Mouse (Mus musculus) adrenal gland, adult 2 months (tissue): Measurements from ENCODE around the gene Kcna6. TPM values are rescaled to one million over a fixed set of nuclear protein-coding genes. Genes with fewer than 3 reads are reported as not detected.

Experiments
- DNase-seq: peaks from one replicate; pipeline ENCODE4 v3.0.0; 2021
- polyA plus RNA-seq: library from polyadenylated mRNA; depleted of rRNA; stranded (reverse); fragments of >200 nt; gene quantifications from 2 replicates; pipeline ENCODE4 v1.2.3, GENCODE M21; 2012; rRNA removed
- total RNA-seq, 2 experiments: library from RNA; stranded (reverse); gene quantifications; 2 replicates each; pipeline ENCODE4 v1.2.3; 2021

Gene Kcna6
- total and polyA plus RNA-seq, 3 experiments: 0.66 to 1.1 (median 0.81) TPM

DNA sequence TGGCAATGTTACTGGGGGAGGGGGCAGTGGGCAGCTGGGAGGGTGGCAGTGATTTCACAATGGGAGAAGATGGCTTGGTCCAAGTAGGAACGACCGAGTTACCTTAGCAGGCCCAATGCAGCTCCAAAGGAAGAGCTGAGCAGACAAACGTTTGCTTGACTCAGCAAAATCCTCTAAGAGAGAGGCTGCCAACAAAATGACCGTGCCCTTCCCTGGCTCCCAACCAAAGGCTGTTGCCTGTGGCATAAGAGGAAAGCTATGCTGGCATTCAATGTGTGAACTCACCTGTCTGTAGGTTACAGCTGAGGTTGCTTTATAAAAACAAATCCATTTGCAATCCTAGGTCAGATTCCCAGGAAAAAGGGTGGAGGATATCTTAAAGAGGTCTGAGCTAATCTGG lies 3.5 kb downstream of the Kcna6 start:
- DNase-seq: no peak

DNA sequence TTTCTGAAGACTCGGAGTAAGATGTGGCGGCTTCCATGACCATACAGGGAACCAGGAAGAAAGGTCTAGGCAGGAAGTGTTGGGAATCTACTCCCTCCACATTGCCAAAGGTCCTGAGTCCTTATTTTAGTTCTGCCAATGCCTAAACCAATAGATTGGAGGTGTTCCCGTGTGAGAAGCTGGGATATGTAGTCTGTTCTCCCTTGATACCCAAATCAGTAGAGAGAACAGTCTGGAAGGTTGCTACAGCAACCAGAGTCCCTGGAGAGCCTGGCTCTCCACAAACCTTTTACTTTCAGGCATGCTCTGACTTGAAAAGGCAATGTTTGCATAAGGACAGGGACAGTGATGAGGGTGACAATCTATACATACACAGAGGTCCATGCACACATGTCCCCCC lies 4.7 kb downstream of the Kcna6 start:
- no peak for DNase-seq

DNA sequence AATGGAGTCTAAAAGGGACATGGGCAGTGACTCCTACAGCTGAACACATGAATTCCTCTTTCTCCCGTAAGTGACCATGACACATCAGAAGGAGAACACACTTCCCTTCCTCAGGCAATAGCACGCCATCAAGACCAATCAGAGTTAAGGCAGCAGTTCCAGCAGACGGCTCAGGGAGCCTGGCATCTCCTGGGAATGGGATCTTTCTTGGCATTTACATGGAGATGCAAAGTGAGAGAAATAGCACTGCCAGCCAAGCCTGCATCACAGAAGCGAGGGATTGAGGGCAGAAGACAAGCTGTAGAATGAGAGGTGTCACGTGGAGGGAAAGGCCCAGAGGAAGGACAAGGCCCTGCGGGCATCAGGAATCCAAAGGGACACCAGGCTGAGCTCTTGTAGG lies 7.8 kb downstream of the Kcna6 start:
- no peak for DNase-seq

GRCm38 (mm10) chr6:126728803-126729202 lies 11.7 kb downstream of the Kcna6 start:
- DNase-seq: no peak

GRCm38 (mm10) chr6:126718423-126719087 lies 21.9 kb downstream of the Kcna6 start:
- DNase-seq: no peak

GRCm38 (mm10) chr6:126712531-126712930 lies 27.9 kb downstream of the Kcna6 start:
- DNase-seq: no peak

GRCm38 (mm10) chr6:126705936-126706335 lies 34.5 kb downstream of the Kcna6 start:
- DNase-seq: no peak

DNA sequence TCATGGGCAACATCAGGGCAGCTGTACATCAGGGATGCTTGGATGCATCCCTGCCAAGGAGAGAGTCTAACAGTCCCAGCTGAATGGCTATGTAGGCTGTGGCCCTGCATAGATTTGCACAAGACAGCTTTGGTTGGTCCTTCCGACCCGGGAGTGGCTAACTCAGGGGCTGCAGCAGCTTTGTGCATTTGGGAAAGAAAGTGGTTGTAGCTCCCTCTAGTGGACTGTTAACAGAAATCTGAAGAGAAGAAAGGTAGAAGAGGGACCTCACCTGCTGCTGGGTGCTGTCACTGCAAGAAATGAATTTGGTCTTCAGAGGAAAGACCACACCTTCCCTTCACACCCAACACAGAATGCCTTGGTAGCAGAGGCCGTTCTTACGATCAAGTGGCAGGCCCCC lies 36.0 kb downstream of the Kcna6 start:
- no peak for DNase-seq

GRCm38 (mm10) chr6:126702116-126702515 lies 38.4 kb downstream of the Kcna6 start:
- DNase-seq: peak; percentile 73

DNA sequence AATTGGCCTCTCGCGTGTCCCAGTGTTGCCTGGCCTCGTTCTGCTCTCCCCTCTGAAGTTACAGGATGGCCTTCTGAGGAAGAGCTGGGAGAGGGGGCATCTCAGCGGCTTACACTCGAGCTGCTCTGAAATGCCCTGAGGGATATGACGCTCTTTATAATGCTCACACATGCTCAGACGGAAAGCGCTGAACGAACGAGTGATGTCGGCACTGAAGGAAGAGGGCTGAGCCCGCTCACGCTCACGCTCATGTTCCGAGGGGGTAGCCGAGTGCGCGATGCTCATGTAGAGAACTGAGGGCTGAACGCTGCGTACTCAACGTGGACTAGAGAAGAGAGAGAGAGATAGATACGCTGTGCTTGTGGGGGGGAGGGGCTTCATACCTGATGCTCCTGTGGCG lies 39.3 kb downstream of the Kcna6 start:
- no peak for DNase-seq

DNA sequence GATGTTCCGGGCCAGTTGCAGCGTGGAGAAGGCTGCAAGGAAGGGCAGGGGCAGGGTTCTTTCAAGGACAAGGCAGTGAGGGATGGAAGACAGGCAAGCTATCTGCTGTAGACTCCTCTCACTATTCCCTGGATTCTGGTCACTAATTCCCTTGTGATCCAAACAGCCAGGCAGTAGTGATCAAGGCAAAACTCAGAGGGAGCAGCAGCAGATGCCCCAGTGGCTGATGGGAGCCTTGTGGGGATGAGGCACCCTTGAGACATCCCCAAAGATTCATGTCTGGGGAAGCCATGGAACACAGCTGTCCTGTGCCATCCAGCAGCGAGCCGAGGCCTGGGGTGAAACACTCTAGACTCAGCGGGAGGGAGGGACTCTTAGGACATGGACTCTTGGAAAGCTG lies 40.5 kb downstream of the Kcna6 start:
- no peak for DNase-seq

DNA sequence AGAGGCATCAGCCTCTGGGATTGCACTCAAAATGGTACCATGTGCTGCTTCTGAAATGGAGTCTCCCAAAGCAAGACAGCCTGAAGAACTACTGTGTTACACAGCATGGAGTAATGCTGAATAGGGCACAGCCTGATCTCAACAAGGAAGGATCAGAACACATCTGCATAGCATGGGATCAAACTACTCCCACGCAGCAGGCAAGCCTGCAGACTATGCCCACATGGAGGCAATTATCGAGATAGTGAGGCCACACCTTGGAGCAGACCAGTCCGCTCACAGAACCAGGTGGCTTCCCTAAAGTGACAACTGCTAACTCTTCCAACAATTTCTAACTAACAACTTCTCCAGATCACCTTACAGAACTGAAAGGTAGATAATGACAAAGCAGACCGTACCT lies 53.4 kb downstream of the Kcna6 start:
- no peak for DNase-seq

DNA sequence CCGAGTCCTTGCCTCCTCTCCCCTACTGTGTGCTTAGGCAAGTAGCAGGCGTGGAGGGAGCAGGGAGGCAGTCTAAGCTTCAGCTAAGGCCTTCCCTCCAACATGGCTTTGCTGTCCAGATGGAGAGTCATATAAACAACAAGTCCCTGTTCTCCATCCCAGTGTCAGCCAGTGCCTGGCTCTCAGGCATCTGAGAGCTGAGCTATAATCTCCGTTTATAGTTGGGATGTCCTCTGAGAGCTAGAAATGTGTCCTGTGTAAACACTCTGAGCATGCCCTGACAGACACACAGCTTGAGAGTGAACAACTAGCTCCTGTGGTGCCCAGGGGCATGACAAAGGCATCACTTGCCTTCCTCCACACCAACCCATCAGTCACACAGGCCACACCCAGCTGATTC lies 55.3 kb downstream of the Kcna6 start:
- no peak for DNase-seq

DNA sequence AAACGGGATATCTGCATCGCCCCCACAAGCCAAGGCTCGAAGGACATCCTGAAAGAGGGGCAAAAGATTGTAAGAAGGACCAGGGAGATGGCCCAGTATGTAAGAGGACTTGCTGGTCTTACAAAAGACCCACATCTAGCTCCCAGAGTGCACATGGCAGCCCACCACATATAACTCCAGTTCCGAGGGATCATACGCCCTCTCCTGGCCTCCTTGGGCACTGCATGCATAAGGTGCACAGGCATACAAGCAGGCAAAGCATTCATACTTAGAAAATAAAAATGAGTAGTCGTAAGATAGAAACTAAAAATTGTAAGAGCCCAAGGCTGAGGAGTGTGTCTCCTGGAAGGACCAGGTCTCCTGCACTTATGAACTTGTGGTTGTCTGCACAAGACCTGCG lies 61.5 kb downstream of the Kcna6 start:
- no peak for DNase-seq

DNA sequence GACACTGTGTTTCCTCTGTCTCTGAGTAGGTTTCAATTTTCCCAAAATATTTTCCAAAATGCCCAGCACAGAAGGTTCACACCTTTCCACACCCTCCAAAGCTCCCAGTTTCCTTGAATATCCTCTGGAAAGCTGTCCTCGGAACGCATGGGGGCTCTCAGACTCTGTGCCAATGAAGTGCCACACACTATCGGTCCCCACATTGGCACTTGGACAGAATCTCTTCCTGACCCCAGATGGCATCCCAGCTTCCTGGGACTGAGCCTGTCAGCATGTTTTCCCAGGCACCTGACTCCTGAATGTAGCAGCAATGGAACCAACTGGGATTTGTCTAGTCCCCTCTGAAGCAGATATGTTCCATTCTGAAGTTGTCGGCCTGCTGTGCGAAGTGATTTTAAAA lies 73.5 kb downstream of the Kcna6 start:
- no peak for DNase-seq

GRCm38 (mm10) chr6:126666091-126666490 lies 74.4 kb downstream of the Kcna6 start:
- DNase-seq: no peak

DNA sequence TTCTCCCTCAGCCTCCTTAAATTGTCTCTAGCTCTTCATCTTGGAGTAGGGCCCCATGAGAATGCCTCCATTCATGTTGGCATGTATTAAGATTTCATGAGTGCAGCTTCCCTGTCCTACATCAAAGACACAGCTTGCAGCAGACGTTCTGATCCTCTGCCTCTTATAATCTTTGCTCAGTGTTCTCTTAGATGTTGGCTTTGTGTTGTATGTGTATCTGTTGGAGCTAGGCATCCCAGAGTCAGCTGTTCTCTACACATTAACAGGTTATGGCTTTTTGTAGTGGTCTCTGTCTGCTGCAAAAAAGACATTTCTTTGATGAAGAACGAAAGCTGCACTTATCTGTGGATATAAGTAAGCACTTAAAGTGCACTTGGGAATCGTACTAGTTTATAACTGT lies 75.9 kb downstream of the Kcna6 start:
- DNase-seq: no peak

Other genes starting within 250 kb of the Kcna6 start
- gene Kcna5, start 205.3 kb downstream of the Kcna6 start, total RNA-seq: 1 to 10 TPM; 2.9 to 3.0 TPM
- 3.5 and 3.8 TPM in 2 replicates for gene Kcna5, start 205.3 kb downstream of the Kcna6 start, polyA plus RNA-seq
- 1 to 10 TPM; 1.2 to 1.9 TPM for gene Kcna1, start 94.3 kb downstream of the Kcna6 start, total RNA-seq
- gene Kcna1, start 94.3 kb downstream of the Kcna6 start, polyA plus RNA-seq: 0.71 and 0.79 TPM in 2 replicates
- 100 to 1,000 TPM; 167 to 248 TPM for gene Ndufa9, start 108.5 kb upstream of the Kcna6 start, total RNA-seq
- 77.2 and 80.4 TPM in 2 replicates for gene Ndufa9, start 108.5 kb upstream of the Kcna6 start, polyA plus RNA-seq
- gene Akap3, start 112.4 kb upstream of the Kcna6 start, total RNA-seq: not detected
- 0.03 and 0.04 TPM in 2 replicates for gene Akap3, start 112.4 kb upstream of the Kcna6 start, polyA plus RNA-seq
- not detected for gene Dyrk4, start 181.2 kb upstream of the Kcna6 start, total RNA-seq
- gene Dyrk4, start 181.2 kb upstream of the Kcna6 start, polyA plus RNA-seq: not detected in 2 replicates
- gene Rad51ap1, start 198.9 kb upstream of the Kcna6 start, total RNA-seq: 1 to 10 TPM in 1 of 2 experiments, under 1 TPM in 1; 0.59 to 1.3 TPM
- gene Rad51ap1, start 198.9 kb upstream of the Kcna6 start, polyA plus RNA-seq: 0.59 and 1.1 TPM in 2 replicates
- gene D6Wsu163e, start 199.3 kb upstream of the Kcna6 start, total RNA-seq: 10 to 100 TPM; 17.4 to 22.1 TPM
- gene D6Wsu163e, start 199.3 kb upstream of the Kcna6 start, polyA plus RNA-seq: 1.3 and 1.5 TPM in 2 replicates